Mouse (Mus musculus) naive thymus-derived CD4-positive, alpha-beta T cell, adult 2 months (primary cell): Measurements from ENCODE around the gene Ddah2.

Source experiments
- DNase-seq: peaks from one replicate; pipeline ENCODE4 v3.0.0-alpha.2; 2011; ENCODE audit warnings: low read depth

Ddah2 gene

GRCm38 (mm10) chr17:35104754-35105153, 45.9 kb downstream of the Ddah2 start:
- no peak for DNase-seq

GRCm38 (mm10) chr17:35105740-35106389, 47.0 kb downstream of the Ddah2 start:
- peak; percentile 50 for DNase-seq

DNA sequence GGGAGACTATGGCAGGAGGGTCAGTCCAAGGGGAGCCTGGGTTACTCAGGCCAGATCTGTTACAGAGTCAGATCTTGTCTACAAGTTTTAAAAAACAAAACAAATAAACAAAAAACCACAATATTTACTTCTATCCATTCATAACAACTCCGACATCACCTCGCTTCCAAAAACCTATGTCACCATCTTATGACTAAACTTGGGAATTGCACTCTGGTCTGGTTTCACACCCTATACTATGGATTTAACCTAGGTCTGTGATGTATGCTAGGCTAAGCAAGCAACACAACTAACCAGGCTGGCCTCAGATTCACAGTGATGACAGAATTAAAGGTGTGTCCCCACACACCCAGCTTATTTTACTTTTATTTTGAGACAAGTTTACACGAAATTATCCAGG, 47.7 kb downstream of the Ddah2 start:
- DNase-seq = no peak

DNA sequence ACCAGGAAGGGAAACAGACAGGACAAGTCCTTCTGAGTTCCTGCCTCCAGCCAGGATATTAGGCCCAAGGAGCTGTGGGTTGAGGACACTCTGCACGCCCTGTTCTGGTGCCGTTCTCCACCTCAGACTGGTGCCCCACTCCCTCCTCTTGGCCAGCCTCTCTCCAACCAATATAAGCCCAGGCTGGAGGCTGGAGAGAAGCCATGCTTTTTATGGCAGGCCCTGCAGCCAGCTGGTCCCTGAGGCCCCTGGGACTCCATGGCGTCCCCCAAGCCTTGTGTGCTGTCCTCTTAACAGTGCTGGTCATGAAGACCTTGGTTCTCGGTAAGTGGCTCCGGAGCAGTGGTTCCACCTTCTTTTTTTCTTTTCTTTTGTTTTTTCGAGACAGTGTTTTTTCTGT, 49.3 kb downstream of the Ddah2 start, which contains the start of gene Ly6g5c:
Gene Ly6g5c (plus strand): TSS at position 183 of the 400 bp plus-strand sequence.
- no peak for DNase-seq
